Mouse (Mus musculus) heart, postnatal 0 days (tissue): ENCODE measurements around the gene Ppp1r32.

Experiments used
- CTCF ChIP-seq: IDR thresholded peaks from 2 replicates; pipeline ENCODE4 v1.5.1; 2016; ENCODE audit warnings: antibody characterized with exemption, control low read depth, low read depth
- EP300 ChIP-seq: IDR thresholded peaks from 2 replicates; pipeline ENCODE4 v1.6.1; 2016; ENCODE audit warnings: antibody characterized with exemption, low read depth

DNA sequence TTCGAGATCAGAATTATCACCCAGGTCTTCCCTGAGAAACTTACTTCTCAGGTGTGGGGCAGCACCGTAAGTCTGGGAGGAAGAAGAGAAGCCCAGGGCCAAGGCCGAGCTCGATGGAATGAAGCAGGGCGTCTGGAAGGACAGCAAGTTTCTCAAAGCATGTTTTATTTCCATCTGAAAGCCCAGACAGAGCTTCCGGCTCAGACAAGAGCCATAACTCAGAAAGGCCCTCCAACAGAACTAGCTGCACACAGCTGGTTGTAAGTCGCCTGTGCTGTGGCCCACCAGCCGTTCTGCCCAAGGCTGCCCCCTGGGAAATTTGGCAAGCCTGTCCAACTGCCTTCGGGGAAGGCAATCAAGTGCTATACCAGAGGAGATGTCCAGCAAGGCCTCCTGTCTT is 55.3 kb downstream of the Ppp1r32 start:
- no peak for TF ChIP-seq EP300
- TF ChIP-seq CTCF = no peak
